Mouse (Mus musculus): ENCODE data around the gene Pacs2.

- TF ChIP-seq CHD2 (IDR thresholded peaks at IDR 0.05; ENCODE audit: low read depth, low read length) (no peak), MAFK (IDR thresholded peaks at IDR 0.05; ENCODE audit: insufficient read depth, low read depth, low read length) (no peak)
These were observed 82.7 kb downstream of the Pacs2 start for GRCm38 (mm10) chr12:113097040-113097439.
